Mouse (Mus musculus) hematopoietic multipotent progenitor cell, adult 10-12 weeks (in vitro differentiated cells): ENCODE measurements around the gene BC048679. TPM values are rescaled to one million over a fixed set of nuclear protein-coding genes. Genes with fewer than 3 reads are reported as not detected.

ENCODE experiments used
- polyA plus RNA-seq: library from polyadenylated mRNA; stranded (reverse); fragments of >175 nt; gene quantifications from 2 replicates; pipeline ENCODE4 v1.2.3, GENCODE M21; 2012; ENCODE audit warnings: low replicate concordance

The BC048679 gene
- not detected in 2 replicates for polyA plus RNA-seq

GRCm38 (mm10) chr7:81498181-81498580, at the start of gene BC048679:
TSS of gene BC048679 (minus strand) at chr7:81498281.

GRCm38 (mm10) chr7:81493331-81494021, 4.6 kb downstream of the BC048679 start, which contains the start of gene Ap3b2:
TSS of gene Ap3b2 (minus strand) at chr7:81493925.

GRCm38 (mm10) chr7:81455155-81455651, 42.9 kb downstream of the BC048679 start, which contains the start of gene Cpeb1:
TSS of gene Cpeb1 (minus strand) at chr7:81455465.

Other genes starting within 250 kb of the BC048679 start
- 157 and 293 TPM in 2 replicates for gene Rps17, start 153.0 kb downstream of the BC048679 start, polyA plus RNA-seq
- gene Cpeb1, start 42.8 kb downstream of the BC048679 start, polyA plus RNA-seq = not detected in 2 replicates
- gene Ap3b2, start 4.4 kb downstream of the BC048679 start, polyA plus RNA-seq = not detected in 2 replicates
- 0.02 and 0.04 TPM in 2 replicates for gene Fsd2, start 68.7 kb upstream of the BC048679 start, polyA plus RNA-seq
- 23.9 and 38.9 TPM in 2 replicates for gene Whamm, start 73.0 kb upstream of the BC048679 start, polyA plus RNA-seq
- 0.17 and 0.23 TPM in 2 replicates for gene Homer2, start 209.2 kb upstream of the BC048679 start, polyA plus RNA-seq